Mouse (Mus musculus) cortical plate, adult 2 months (tissue): Measurements from ENCODE around the gene D16Ertd472e. TPM values are rescaled to one million over a fixed set of nuclear protein-coding genes. Genes with fewer than 3 reads are reported as not detected.
A peak's percentile ranks its signal among the peaks of the same experiment; 100 is the strongest.

Source experiments
- H3K27ac ChIP-seq: fragments of 200-500 bp; 2 replicates; pipeline ENCODE4 v1.5.1; 2012; ENCODE audit warnings: low read length, control low read depth, inconsistent platforms; ENCODE audit not compliant: insufficient read depth
- H3K4me1 ChIP-seq: fragments of 200-500 bp; 2 replicates; pipeline ENCODE4 v1.6.1; 2011; ENCODE audit warnings: low read length; ENCODE audit not compliant: control insufficient read depth, insufficient read depth
- H3K4me3 ChIP-seq: fragments of 200-500 bp; 2 replicates; pipeline ENCODE4 v1.5.1; 2011; ENCODE audit warnings: mild to moderate bottlenecking, low read length, control low read depth; ENCODE audit not compliant: insufficient read depth
- CTCF ChIP-seq: fragments of 200-500 bp; IDR thresholded peaks from 2 replicates; pipeline ENCODE4 v1.5.1; 2011; ENCODE audit warnings: mild to moderate bottlenecking, control low read depth, low read length; ENCODE audit not compliant: insufficient read depth; ENCODE audit errors: extremely low read depth
- POLR2A ChIP-seq: fragments of 200-500 bp; IDR thresholded peaks from 2 replicates; pipeline ENCODE4 v1.6.1; 2011; ENCODE audit warnings: mild to moderate bottlenecking, low read length, control low read depth; ENCODE audit not compliant: insufficient read depth; ENCODE audit errors: extremely low read depth
- polyA plus RNA-seq: library from polyadenylated mRNA; depleted of rRNA; stranded (reverse); fragments of >200 nt; gene quantifications from 2 replicates; pipeline ENCODE4 v1.2.3, GENCODE M21; 2012

D16Ertd472e gene
- polyA plus RNA-seq, 1 experiment, result 6.8 TPM

DNA sequence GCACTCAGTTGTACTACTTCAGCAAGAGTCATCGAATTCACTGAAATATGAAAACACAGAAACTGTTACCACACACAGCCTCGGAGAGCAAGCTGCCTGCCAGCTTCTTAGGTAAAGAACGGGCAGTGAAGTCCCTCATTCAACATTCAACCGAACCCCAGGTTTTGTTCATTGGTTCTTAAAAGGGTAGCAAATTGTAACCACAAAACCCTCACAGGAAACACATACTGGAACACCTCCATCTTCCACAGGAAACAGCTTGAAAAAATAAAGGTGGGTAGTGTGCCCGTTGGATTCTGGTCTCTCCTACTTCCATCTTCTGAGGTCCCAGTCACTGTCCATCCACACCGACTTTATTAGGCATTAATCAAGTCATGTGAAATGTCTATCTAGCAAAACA is 30.0 kb downstream of the D16Ertd472e start:
- no peak for TF ChIP-seq CTCF
- no peak for TF ChIP-seq POLR2A

GRCm38 (mm10) chr16:78540376-78541246 is 35.9 kb downstream of the D16Ertd472e start:
- H3K4me1 ChIP-seq, result peaks cover 3% of the 10 kb centered on the region; the same call in 1 of the 2 replicates
- H3K4me3 ChIP-seq, result peak overlapping the region; percentile 44
- 0 out of 2 replicates have a peak overlapping the region, but pooled peaks have one; percentile 62 for H3K27ac ChIP-seq
- TF ChIP-seq CTCF (no peak), POLR2A (no peak)

More for the DNA sequence above, 30.0 kb downstream of the D16Ertd472e start:
- Histone ChIP-seq H3K27ac (no peak overlapping the region), H3K4me1 (peaks cover 2% of the 10 kb centered on the region; the same call in 1 of the 2 replicates), H3K4me3 (no peak overlapping the region)

- Histone ChIP-seq H3K4me3 (no peak overlapping the region), H3K4me1 (peaks cover 2% of the 10 kb centered on the region)
- TF ChIP-seq POLR2A (no peak), CTCF (no peak)
These were observed 38.6 kb downstream of the D16Ertd472e start for GRCm38 (mm10) chr16:78537798-78538422.

DNA sequence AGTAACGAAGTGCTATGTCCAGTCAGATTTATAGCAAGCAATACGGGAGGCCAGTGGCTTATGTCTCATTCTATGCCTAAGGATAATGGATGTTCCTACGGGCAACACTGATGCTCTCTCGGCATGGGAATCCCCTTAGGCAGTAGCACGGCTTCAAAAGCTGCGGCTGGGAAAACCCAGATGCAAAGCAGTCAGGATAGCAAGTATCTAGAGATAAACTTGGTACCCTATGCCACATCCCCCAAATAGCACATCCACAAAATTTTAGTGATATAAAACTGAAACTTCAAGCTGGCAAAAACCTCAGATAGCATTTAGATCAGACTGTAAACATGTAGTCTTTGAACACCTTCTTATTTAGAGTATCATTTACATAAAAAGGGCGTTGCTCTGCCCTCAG is 39.2 kb downstream of the D16Ertd472e start:
- no peak for TF ChIP-seq CTCF
- no peak for TF ChIP-seq POLR2A
- H3K27ac ChIP-seq, result no peak overlapping the region
- no peak overlapping the region for H3K4me3 ChIP-seq
- H3K4me1 ChIP-seq, result peaks cover 2% of the 10 kb centered on the region

More at GRCm38 (mm10) chr16:78537798-78538422, 38.6 kb downstream of the D16Ertd472e start:
- no peak overlapping the region for H3K27ac ChIP-seq

GRCm38 (mm10) chr16:78534468-78534867 is 42.0 kb downstream of the D16Ertd472e start:
- Histone ChIP-seq H3K27ac (no peak overlapping the region), H3K4me3 (no peak overlapping the region), H3K4me1 (no peaks in the 10 kb centered on the region; the same call in 1 of the 2 replicates)
- TF ChIP-seq POLR2A (no peak), CTCF (no peak)

DNA sequence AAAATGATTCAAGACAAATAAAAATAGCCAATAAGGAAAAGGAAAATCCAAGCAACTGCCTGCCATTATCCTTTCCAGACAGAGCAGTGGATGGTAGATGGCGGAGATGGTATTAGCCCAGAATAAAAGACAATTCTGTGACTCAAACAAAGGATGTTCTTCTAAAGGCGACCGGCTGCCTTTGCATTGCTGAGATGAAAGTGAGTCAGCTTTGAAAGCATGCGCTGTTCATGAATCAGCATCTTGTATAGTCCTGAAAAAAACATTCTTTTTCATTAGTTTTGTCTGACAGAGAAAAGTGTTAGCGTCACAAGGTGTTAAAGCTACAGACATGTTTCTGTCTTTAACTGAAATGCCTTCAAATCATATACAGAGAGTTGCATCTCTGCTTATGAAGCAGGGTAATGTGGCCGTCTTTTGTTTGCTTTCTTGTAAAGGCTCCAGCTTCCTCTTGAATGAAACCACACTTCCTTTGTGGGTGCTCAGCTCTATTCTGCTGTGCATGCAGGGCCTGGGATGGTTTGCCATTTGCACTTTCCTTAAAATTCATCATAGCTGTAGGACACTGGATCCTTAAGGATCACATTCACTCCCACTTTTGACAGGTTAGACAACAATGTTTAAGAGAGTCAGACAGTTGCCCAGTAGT is 44.4 kb downstream of the D16Ertd472e start:
- H3K4me3 ChIP-seq, result no peak overlapping the region
- TF ChIP-seq CTCF (no peak), POLR2A (no peak)
- no peak overlapping the region for H3K27ac ChIP-seq
- no peaks in the 10 kb centered on the region; the same call in 1 of the 2 replicates for H3K4me1 ChIP-seq

DNA sequence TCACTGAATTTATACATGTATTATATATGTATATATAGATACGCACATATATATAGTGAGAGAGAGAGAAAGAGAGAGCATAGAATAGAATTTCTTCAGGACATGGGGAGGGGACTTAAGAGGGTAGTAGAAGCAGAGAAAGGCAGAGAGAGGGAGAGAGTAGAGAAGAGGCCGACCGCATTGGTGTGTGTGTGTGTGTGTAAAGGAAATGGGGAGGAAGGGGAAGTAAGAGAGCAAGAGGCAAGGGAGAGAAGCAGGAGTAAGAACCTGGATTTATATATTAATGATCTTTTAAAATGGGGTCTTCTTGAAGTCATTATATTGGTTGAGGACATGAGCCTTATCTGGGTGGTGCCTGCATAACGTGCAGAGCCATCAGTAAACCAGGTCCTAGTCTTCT is 53.5 kb downstream of the D16Ertd472e start:
- TF ChIP-seq POLR2A (no peak), CTCF (no peak)
- Histone ChIP-seq H3K27ac (no peak overlapping the region), H3K4me1 (no peaks in the 10 kb centered on the region), H3K4me3 (no peak overlapping the region)

DNA sequence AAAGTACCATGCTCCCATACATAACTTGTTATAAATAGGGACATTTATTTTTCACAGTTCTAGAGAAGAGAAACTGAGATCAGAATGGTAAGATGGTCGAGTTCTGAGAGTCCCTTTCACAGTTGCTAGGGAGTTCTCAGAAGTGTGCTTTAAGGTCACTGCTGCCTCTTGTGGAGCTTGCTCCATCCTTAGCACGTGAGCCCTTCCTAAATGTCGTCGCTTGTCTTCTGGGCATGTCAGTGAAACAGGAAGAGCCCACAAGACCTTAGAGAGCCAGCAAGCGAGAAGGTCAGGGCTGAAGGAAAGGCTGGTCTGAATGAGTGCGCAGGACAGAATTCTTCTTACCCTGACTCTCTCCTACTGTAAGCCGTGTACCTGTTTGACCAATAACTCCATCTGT is 57.8 kb downstream of the D16Ertd472e start:
- Histone ChIP-seq H3K4me1 (no peaks in the 10 kb centered on the region), H3K4me3 (no peak overlapping the region), H3K27ac (no peak overlapping the region)
- no peak for TF ChIP-seq CTCF
- no peak for TF ChIP-seq POLR2A

GRCm38 (mm10) chr16:78517171-78517570 is 59.3 kb downstream of the D16Ertd472e start:
- no peak overlapping the region for H3K27ac ChIP-seq
- no peak overlapping the region for H3K4me3 ChIP-seq
- H3K4me1 ChIP-seq, result no peaks in the 10 kb centered on the region
- no peak for TF ChIP-seq POLR2A
- no peak for TF ChIP-seq CTCF
